Mouse (Mus musculus): ENCODE results near the gene Ddx54. TPM values are rescaled to one million over a fixed set of nuclear protein-coding genes. Genes with fewer than 3 reads are reported as not detected.

Ddx54 gene
- polyA plus RNA-seq, 1 experiment from 2014 or later: 27.1 TPM

DNA sequence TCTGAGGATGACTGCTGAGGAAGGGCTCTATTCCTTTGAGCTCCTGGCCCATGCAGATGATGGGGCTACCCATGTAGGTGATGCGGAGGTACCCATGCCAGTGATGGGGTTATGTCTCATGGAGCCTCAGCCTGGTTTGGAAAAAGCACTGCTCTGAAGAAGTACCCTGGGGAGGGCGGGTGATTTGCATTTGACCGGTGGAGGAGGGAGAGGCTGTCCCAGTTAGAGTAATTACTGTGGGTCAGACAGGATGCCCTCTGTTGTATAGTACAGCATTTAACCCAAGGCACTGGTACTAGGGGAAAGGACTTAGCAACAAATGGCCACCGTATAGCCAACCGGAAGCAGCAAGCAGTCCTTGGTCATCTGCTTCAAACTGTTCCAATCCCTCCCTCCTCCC, 22.3 kb downstream of the Ddx54 start:
- no peak overlapping the region for H3K4me3 ChIP-seq (ENCODE audit: low read depth, low read length)
- ATAC-seq (ENCODE audit: insufficient number of reproducible peaks, insufficient read depth, low FRiP score, low read depth): no peak
- H3K9me3 ChIP-seq (ENCODE audit: control insufficient read depth, low read depth, low read length): no peaks in the 10 kb centered on the region
- no peak overlapping the region for H3K9ac ChIP-seq (replicated peaks; ENCODE audit: low read depth, low read length)
- no peaks in the 10 kb centered on the region for H3K27me3 ChIP-seq (ENCODE audit: control insufficient read depth, insufficient read depth, low read length)
- H3K4me2 ChIP-seq (replicated peaks; ENCODE audit: low read depth, low read length): no peak overlapping the region
- no peaks in the 10 kb centered on the region for H3K36me3 ChIP-seq (ENCODE audit: control insufficient read depth, insufficient read depth, low read length)
- no peak overlapping the region for H3K27ac ChIP-seq (ENCODE audit: low read length)
- WGBS: 26% methylated on average over 5 of the region's 5 CpGs
- no peaks in the 10 kb centered on the region for H3K4me1 ChIP-seq (ENCODE audit: control insufficient read depth, insufficient read depth, low read length)

DNA sequence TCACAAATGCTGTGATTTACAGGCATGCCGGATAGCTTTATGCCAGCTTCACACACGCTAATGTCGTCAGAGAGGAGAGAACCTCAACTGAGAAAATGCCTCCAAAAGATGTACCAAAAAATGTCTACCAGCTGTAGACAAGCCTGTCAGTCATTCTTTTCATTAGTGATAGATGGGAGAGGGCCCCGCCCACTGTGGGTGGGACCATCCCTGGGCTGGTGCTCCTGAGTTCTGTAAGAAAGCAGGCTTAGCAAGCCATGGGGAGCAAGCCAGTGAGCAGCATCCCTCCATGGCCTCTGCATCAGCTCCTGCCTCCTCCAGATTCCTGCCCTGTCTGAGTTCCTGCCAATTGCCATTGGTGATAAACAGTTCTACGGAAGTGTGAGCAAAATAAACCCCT, 23.1 kb downstream of the Ddx54 start:
- ATAC-seq (ENCODE audit: insufficient number of reproducible peaks, insufficient read depth, low FRiP score, low read depth): no peak
- H3K4me3 ChIP-seq (ENCODE audit: low read depth, low read length): no peak overlapping the region
- H3K27ac ChIP-seq (ENCODE audit: low read length): no peak overlapping the region
- WGBS: 79% methylated on average over 5 of the region's 5 CpGs
- H3K27me3 ChIP-seq (ENCODE audit: control insufficient read depth, insufficient read depth, low read length): no peaks in the 10 kb centered on the region
- H3K9ac ChIP-seq (replicated peaks; ENCODE audit: low read depth, low read length): no peak overlapping the region
- no peak overlapping the region for H3K4me2 ChIP-seq (replicated peaks; ENCODE audit: low read depth, low read length)
- H3K9me3 ChIP-seq (ENCODE audit: control insufficient read depth, low read depth, low read length): no peaks in the 10 kb centered on the region
- H3K36me3 ChIP-seq (ENCODE audit: control insufficient read depth, insufficient read depth, low read length): no peaks in the 10 kb centered on the region
- no peaks in the 10 kb centered on the region for H3K4me1 ChIP-seq (ENCODE audit: control insufficient read depth, insufficient read depth, low read length)

DNA sequence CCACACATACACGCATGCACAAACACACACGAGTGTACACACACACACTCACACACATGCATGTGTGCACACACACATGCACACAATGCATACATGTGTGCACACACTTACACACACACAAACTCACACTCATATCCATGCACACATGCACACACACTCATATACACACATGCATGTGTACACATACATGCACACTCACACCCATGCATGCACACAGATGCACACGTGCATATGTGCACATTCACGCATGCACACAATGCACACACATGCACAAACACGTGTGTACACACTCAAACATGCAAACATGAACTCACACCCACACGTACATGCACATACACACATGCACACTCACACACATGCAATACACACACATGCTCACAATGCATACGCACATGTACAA, 27.6 kb downstream of the Ddx54 start:
- H3K4me1 ChIP-seq (ENCODE audit: control insufficient read depth, insufficient read depth, low read length): no peaks in the 10 kb centered on the region
- no peaks in the 10 kb centered on the region for H3K36me3 ChIP-seq (ENCODE audit: control insufficient read depth, insufficient read depth, low read length)
- no peak overlapping the region for H3K9ac ChIP-seq (replicated peaks; ENCODE audit: low read depth, low read length)
- no peaks in the 10 kb centered on the region for H3K9me3 ChIP-seq (ENCODE audit: control insufficient read depth, low read depth, low read length)
- 89% methylated on average over 7 of the region's 7 CpGs for WGBS
- H3K4me3 ChIP-seq (ENCODE audit: low read depth, low read length): no peak overlapping the region
- ATAC-seq (ENCODE audit: insufficient number of reproducible peaks, insufficient read depth, low FRiP score, low read depth): no peak
- no peak overlapping the region for H3K4me2 ChIP-seq (replicated peaks; ENCODE audit: low read depth, low read length)
- no peak overlapping the region for H3K27ac ChIP-seq (ENCODE audit: low read length)
- no peaks in the 10 kb centered on the region for H3K27me3 ChIP-seq (ENCODE audit: control insufficient read depth, insufficient read depth, low read length)

DNA sequence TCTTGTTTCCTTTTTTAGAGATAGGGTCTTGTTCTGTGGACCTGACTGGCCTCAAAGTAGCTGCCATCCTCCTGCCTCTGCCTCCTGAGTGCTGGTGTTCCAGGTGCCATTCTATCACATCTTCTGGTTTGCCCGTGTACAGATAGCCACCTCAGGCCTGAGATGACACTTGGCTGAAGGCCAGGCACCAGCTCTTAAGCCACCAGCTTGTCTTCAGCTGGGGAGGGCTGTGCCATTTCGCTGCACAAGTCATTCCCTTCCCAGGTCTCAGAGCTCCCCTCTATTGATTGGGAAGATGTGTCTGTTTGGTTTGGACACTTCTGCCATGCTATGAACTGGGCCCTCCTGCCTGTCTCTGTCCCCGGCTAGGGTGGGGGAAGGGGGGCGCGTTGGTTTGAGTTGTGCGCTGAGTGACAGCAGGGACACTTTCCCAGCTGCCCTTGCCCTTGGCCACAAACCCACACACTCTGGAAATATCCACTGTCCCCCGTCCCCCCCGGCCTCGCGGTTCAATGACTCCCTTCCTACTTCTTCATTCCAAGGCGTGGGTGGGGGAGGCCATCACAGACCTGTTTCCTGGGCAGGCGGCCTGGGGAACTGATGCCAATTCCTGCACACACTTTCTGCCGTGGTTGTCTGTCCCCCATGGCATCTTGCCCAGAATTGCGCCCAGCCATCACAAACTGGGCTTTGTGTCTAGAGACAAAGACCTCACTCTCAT, 31.0 kb downstream of the Ddx54 start:
- H3K36me3 ChIP-seq (ENCODE audit: control insufficient read depth, insufficient read depth, low read length): no peaks in the 10 kb centered on the region
- no peaks in the 10 kb centered on the region for H3K27me3 ChIP-seq (ENCODE audit: control insufficient read depth, insufficient read depth, low read length)
- H3K9ac ChIP-seq (replicated peaks; ENCODE audit: low read depth, low read length): no peak overlapping the region
- WGBS: 78% methylated on average over 14 of the region's 14 CpGs
- H3K4me3 ChIP-seq (ENCODE audit: low read depth, low read length): no peak overlapping the region
- H3K4me2 ChIP-seq (replicated peaks; ENCODE audit: low read depth, low read length): no peak overlapping the region
- H3K9me3 ChIP-seq (ENCODE audit: control insufficient read depth, low read depth, low read length): no peaks in the 10 kb centered on the region
- H3K27ac ChIP-seq (ENCODE audit: low read length): no peak overlapping the region
- peaks cover 1% of the 10 kb centered on the region; the same call in 1 of the 2 replicates for H3K4me1 ChIP-seq (ENCODE audit: control insufficient read depth, insufficient read depth, low read length)
- ATAC-seq (ENCODE audit: insufficient number of reproducible peaks, insufficient read depth, low FRiP score, low read depth): no peak

DNA sequence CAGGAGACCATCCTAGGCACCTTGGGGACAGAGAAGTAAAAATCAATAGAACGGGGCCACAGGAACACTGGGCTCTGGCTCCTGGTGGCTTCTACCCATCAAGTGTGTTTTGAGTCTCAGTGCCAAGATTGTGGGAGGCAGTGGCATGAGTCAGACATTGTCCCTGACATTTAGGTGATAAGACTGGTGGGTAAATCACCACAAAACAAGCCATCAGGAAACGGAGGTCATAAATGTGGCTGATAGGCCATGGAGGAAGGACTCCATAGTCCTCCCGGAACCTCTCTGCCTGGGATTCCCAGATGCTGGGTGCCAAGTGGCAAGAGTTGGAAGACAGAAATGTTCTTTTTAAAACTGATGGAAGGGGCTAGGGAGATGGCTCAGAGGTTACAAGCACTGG, 31.7 kb downstream of the Ddx54 start:
- Histone ChIP-seq H3K27me3 (ENCODE audit: control insufficient read depth, insufficient read depth, low read length) (peaks cover 4% of the 10 kb centered on the region; the same call in 1 of the 2 replicates), H3K36me3 (ENCODE audit: control insufficient read depth, insufficient read depth, low read length) (no peaks in the 10 kb centered on the region), H3K4me2 (replicated peaks; ENCODE audit: low read depth, low read length) (no peak overlapping the region), H3K4me1 (ENCODE audit: control insufficient read depth, insufficient read depth, low read length) (peaks cover 8% of the 10 kb centered on the region), H3K27ac (ENCODE audit: low read length) (no peak overlapping the region), H3K9me3 (ENCODE audit: control insufficient read depth, low read depth, low read length) (no peaks in the 10 kb centered on the region), H3K9ac (replicated peaks; ENCODE audit: low read depth, low read length) (no peak overlapping the region), H3K4me3 (ENCODE audit: low read depth, low read length) (no peak overlapping the region)
- 74% methylated on average over 3 of the region's 3 CpGs for WGBS
- ATAC-seq (ENCODE audit: insufficient number of reproducible peaks, insufficient read depth, low FRiP score, low read depth): no peak

DNA sequence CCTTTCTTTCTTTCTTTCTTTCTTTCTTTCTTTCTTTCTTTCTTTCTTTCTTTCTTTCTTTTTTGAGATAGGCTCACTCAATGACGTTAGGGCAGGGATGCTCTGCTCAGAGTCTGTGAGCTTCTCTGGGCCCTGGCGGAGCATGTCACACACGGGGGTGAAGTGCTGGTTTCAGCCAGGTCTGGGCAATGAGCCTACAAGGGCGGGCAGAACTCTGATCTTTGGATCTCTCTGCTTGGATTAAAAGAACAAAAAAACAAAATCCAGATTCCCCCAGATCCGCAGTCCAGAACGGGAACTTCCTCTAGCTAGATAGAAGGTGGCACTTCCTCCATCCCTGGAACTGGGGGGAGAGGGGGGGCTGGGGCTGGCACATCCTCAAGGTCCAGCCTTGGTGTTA, 33.3 kb downstream of the Ddx54 start:
- Histone ChIP-seq H3K27me3 (ENCODE audit: control insufficient read depth, insufficient read depth, low read length) (peaks cover 17% of the 10 kb centered on the region), H3K27ac (ENCODE audit: low read length) (no peak overlapping the region), H3K4me1 (ENCODE audit: control insufficient read depth, insufficient read depth, low read length) (peaks cover 10% of the 10 kb centered on the region), H3K9me3 (ENCODE audit: control insufficient read depth, low read depth, low read length) (no peaks in the 10 kb centered on the region), H3K36me3 (ENCODE audit: control insufficient read depth, insufficient read depth, low read length) (no peaks in the 10 kb centered on the region), H3K4me3 (ENCODE audit: low read depth, low read length) (no peak overlapping the region), H3K9ac (replicated peaks; ENCODE audit: low read depth, low read length) (no peak overlapping the region), H3K4me2 (replicated peaks; ENCODE audit: low read depth, low read length) (no peak overlapping the region)
- ATAC-seq (ENCODE audit: insufficient number of reproducible peaks, insufficient read depth, low FRiP score, low read depth): no peak
- WGBS: 58% methylated on average over 6 of the region's 6 CpGs

DNA sequence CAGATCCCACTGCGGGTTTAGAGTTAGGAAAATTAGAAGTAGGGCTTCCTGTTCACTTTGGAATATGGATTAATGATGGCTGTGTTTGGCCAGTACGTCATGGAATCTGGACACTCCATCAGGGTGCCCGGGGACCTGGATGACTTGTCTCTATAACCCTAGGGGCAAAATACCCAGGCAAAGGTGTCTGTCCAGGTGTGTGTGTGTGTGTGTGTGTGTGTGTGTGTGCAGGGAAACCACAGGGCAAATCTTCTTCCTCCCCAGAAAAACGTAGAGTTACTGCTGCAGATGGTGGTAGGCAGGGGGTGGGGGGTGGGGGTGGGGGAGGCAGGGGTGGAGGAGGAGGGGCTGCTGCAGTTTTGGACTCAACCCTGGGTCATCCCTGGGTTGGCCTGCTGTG, 34.8 kb downstream of the Ddx54 start:
- Histone ChIP-seq H3K9ac (replicated peaks; ENCODE audit: low read depth, low read length) (no peak overlapping the region), H3K4me3 (ENCODE audit: low read depth, low read length) (no peak overlapping the region), H3K36me3 (ENCODE audit: control insufficient read depth, insufficient read depth, low read length) (no peaks in the 10 kb centered on the region), H3K4me2 (replicated peaks; ENCODE audit: low read depth, low read length) (no peak overlapping the region), H3K4me1 (ENCODE audit: control insufficient read depth, insufficient read depth, low read length) (peaks cover 10% of the 10 kb centered on the region), H3K27ac (ENCODE audit: low read length) (no peak overlapping the region), H3K9me3 (ENCODE audit: control insufficient read depth, low read depth, low read length) (no peaks in the 10 kb centered on the region), H3K27me3 (ENCODE audit: control insufficient read depth, insufficient read depth, low read length) (peaks cover 17% of the 10 kb centered on the region)
- no peak for ATAC-seq (ENCODE audit: insufficient number of reproducible peaks, insufficient read depth, low FRiP score, low read depth)
- 60% methylated on average over 4 of the region's 4 CpGs for WGBS

DNA sequence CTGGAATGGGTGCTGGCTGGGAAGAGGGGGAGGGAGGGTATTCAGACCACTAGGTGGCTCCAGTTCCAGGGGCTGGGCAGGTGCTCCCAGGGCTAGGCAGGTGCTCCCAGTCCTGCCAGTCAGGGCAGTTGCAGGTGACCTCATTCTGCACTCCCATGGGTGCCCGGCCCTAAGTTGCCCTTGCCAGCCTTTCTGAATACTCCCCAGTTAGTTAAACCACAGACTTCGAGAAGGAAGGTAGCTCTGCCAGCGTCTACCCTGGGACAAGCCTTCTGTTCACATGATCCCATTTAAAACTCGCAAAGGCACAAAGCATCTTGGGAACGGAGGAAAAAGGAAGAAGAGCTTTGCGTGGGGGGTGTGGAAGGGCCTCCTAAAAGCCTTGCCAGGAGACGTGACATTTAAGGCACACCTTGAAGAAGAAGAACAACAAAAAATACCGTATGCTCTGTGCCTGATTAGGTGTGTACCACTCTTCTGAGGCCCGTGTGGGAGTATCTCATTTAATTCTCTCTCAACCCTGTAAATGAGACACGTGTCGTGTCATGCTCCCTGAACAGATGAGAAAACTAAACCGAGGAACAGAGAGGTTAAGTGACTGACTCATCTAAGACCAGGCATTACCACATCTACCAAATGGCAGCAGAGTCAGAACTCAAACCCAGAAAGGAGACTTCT, 35.4 kb downstream of the Ddx54 start:
- Histone ChIP-seq H3K4me3 (ENCODE audit: low read depth, low read length) (no peak overlapping the region), H3K4me2 (replicated peaks; ENCODE audit: low read depth, low read length) (peak overlapping the region; percentile 50)

More for the DNA sequence above, 35.4 kb downstream of the Ddx54 start:
- Histone ChIP-seq H3K27ac (ENCODE audit: low read length) (no peak overlapping the region), H3K4me1 (ENCODE audit: control insufficient read depth, insufficient read depth, low read length) (peaks cover 10% of the 10 kb centered on the region), H3K27me3 (ENCODE audit: control insufficient read depth, insufficient read depth, low read length) (peaks cover 17% of the 10 kb centered on the region), H3K36me3 (ENCODE audit: control insufficient read depth, insufficient read depth, low read length) (no peaks in the 10 kb centered on the region), H3K9ac (replicated peaks; ENCODE audit: low read depth, low read length) (no peak overlapping the region), H3K9me3 (ENCODE audit: control insufficient read depth, low read depth, low read length) (no peaks in the 10 kb centered on the region)
- WGBS: 34% methylated on average over 12 of the region's 12 CpGs
- no peak for ATAC-seq (ENCODE audit: insufficient number of reproducible peaks, insufficient read depth, low FRiP score, low read depth)

Measured in stomach, embryonic 14.5 days (tissue).